Mouse (Mus musculus) T-cell, adult 2 months (primary cell): ENCODE data around the gene Mia.
A peak's percentile ranks its signal among the peaks of the same experiment; 100 is the strongest.

Source experiments
- DNase-seq: peaks from one replicate; pipeline ENCODE4 v3.0.0; 2022; ENCODE audit warnings: low spot score

Gene Mia

GRCm38 (mm10) chr7:27180837-27181695 lies at the start of gene Mia, which contains the start of gene Gm21983:
Gene Mia (minus strand): TSS chr7:27181157.
Gene Gm21983 (minus strand): TSS chr7:27181086.
- no peak for DNase-seq

- peak; percentile 9 for DNase-seq
Measured at GRCm38 (mm10) chr7:27228865-27229264, 47.9 kb upstream of the Mia start.

- peak; percentile 93 for DNase-seq
Measured at GRCm38 (mm10) chr7:27228281-27228821, 47.4 kb upstream of the Mia start, which contains the start of gene Itpkc. Gene Itpkc (minus strand): TSS chr7:27228661.

GRCm38 (mm10) chr7:27227676-27228075 lies 46.7 kb upstream of the Mia start:
- DNase-seq = no peak

- DNase-seq = no peak
Measured at GRCm38 (mm10) chr7:27227276-27227675, 46.3 kb upstream of the Mia start.

GRCm38 (mm10) chr7:27224877-27225575 lies 44.1 kb upstream of the Mia start:
- DNase-seq = no peak

- DNase-seq = no peak
Measured at GRCm38 (mm10) chr7:27222538-27222937, 41.6 kb upstream of the Mia start.

GRCm38 (mm10) chr7:27221939-27222338 lies 41.0 kb upstream of the Mia start:
- no peak for DNase-seq

GRCm38 (mm10) chr7:27219937-27220336 lies 39.0 kb upstream of the Mia start:
- no peak for DNase-seq

GRCm38 (mm10) chr7:27218586-27218985 lies 37.6 kb upstream of the Mia start:
- no peak for DNase-seq

GRCm38 (mm10) chr7:27212626-27213025 lies 31.7 kb upstream of the Mia start:
- no peak for DNase-seq

- no peak for DNase-seq
Measured at GRCm38 (mm10) chr7:27203730-27204449, 22.9 kb upstream of the Mia start.

GRCm38 (mm10) chr7:27198779-27199178 lies 17.8 kb upstream of the Mia start:
- DNase-seq = no peak

GRCm38 (mm10) chr7:27198355-27198754 lies 17.4 kb upstream of the Mia start:
- no peak for DNase-seq

- no peak for DNase-seq
Measured at GRCm38 (mm10) chr7:27197634-27198033, 16.7 kb upstream of the Mia start.

GRCm38 (mm10) chr7:27197136-27197535 lies 16.2 kb upstream of the Mia start:
- no peak for DNase-seq

GRCm38 (mm10) chr7:27195681-27196611 lies 15.0 kb upstream of the Mia start, which contains the start of the genes BC024978 and Snrpa:
Gene BC024978 (plus strand): TSS chr7:27195781.
Gene Snrpa (minus strand): TSS chr7:27196271.
- peak; percentile 98 for DNase-seq

GRCm38 (mm10) chr7:27193731-27194130 lies 12.8 kb upstream of the Mia start:
- DNase-seq = no peak

GRCm38 (mm10) chr7:27192434-27192833 lies 11.5 kb upstream of the Mia start:
- no peak for DNase-seq

- DNase-seq = no peak
Measured at GRCm38 (mm10) chr7:27189271-27189931, 8.4 kb upstream of the Mia start.
